Comparison of ENCODE assay signal across 9 mouse cellular contexts in genomic region chr1:57423696-57424095, GRCm38 (mm10). TPM values are rescaled to one million over a fixed set of nuclear protein-coding genes. Genes with fewer than 3 reads are reported as not detected.
DNase-seq lines count a peak whose midpoint lies in the region; ATAC-seq and TF ChIP-seq lines count a peak whose summit lies in the region.
"Had no signal": no experiment of that assay in that cellular context is flagged by ENCODE, and none has a peak within 500 bp of the region (broad histone marks: within the 10 kb centered on the region; RNA-seq: fewer than 3 reads in every experiment).

No protein-coding gene starts in this region.

- 0 out of 2 replicates have a peak, but pooled peaks have one; percentile 41 for ATAC-seq in lung, postnatal 0 days
- ATAC-seq in inflammation-experienced regulatory T-cells, adult 6 months = no peak

- no peaks in the 10 kb centered on the region for H3K36me3 ChIP-seq in lung, postnatal 0 days (ENCODE audit: insufficient read depth, low read length)

- peak; percentile 78 for TF ChIP-seq CTCF in lung, postnatal 0 days (IDR thresholded peaks at IDR 0.05)
- TF ChIP-seq CTCF in cortical plate, adult 2 months (IDR thresholded peaks at IDR 0.05; ENCODE audit: extremely low read depth, insufficient read depth, low read length) = peak; percentile 75

- intact Hi-C loops in heart, postnatal 10 days (cut with DNase I) = loop anchor here (2.0 to 5.0 kb wide), 3 partner anchors 607 to 849 kb away; no protein-coding TSS in a partner anchor
- intact Hi-C loops in heart, postnatal 36 days (cut with DNase I) = loop anchor here (5.0 kb wide), 1 partner anchor 874 kb away; no protein-coding TSS in a partner anchor

- H3K4me3 ChIP-seq in lung, postnatal 0 days (ENCODE audit: low read depth, low read length) = no peak overlapping the region
- H3K4me3 ChIP-seq in cortical plate, adult 2 months (ENCODE audit: insufficient read depth, low read length) = no peak overlapping the region

- no peak overlapping the region for H3K4me2 ChIP-seq in lung, postnatal 0 days (replicated peaks; ENCODE audit: low read depth, low read length)

- no peak overlapping the region for H3K9ac ChIP-seq in lung, postnatal 0 days (replicated peaks; ENCODE audit: low read depth)

- DNase-seq in heart, postnatal 10 days = peak; percentile 39 to 42
- no peak for DNase-seq in heart, postnatal 36 days
- peak; percentile 77 for DNase-seq in lung, postnatal 0 days (ENCODE audit: low spot score)
- no peak for DNase-seq in lung, postnatal 25 days (ENCODE audit: low spot score)
- peak; percentile 73 for DNase-seq in retina, embryonic 14.5 days (ENCODE audit: low spot score)
- DNase-seq in layer of hippocampus, adult 9-11 months = no peak
- DNase-seq: adrenal gland, adult 8-10 months had no signal

- no peak for TF ChIP-seq EP300 in lung, postnatal 0 days (IDR thresholded peaks at IDR 0.05)

- H3K27ac ChIP-seq in lung, postnatal 0 days (ENCODE audit: low read length) = no peak overlapping the region
- no peak overlapping the region for H3K27ac ChIP-seq in cortical plate, adult 2 months (ENCODE audit: insufficient read depth, low read length)

- H3K27me3 ChIP-seq in lung, postnatal 0 days (replicated peaks; ENCODE audit: insufficient read depth, low read length) = no peaks in the 10 kb centered on the region

- H3K4me1 ChIP-seq in lung, postnatal 0 days (ENCODE audit: insufficient read depth, low read depth, low read length) = no peaks in the 10 kb centered on the region
- no peaks in the 10 kb centered on the region for H3K4me1 ChIP-seq in cortical plate, adult 2 months (ENCODE audit: control insufficient read depth, insufficient read depth, low read length)

- WGBS in lung, postnatal 0 days = 0% methylated on average over 1 of the region's 1 CpGs

- H3K9me3 ChIP-seq in lung, postnatal 0 days (ENCODE audit: low read length) = no peaks in the 10 kb centered on the region

- TF ChIP-seq POLR2A in cortical plate, adult 2 months (IDR thresholded peaks at IDR 0.05; ENCODE audit: extremely low read depth, insufficient read depth, low read length) = no peak

RNA-seq across cellular contexts. Expression of gene Tyw5, which starts 16.8 kb away (rescaled TPM):
- 10 to 100 TPM in 1 of 2 experiments, 1 to 10 TPM in 1; 8.1 to 11.8 TPM for total RNA-seq in heart, postnatal 10 days (2021)
- 1 to 10 TPM; 4.7 to 5.5 TPM for total RNA-seq in heart, postnatal 36 days (2021)
- polyA plus RNA-seq in lung, postnatal 0 days (2015; fragmentation: Nextera tagmentation; extraction: Ambion mirVana) = 20.5 and 26.9 TPM in 2 replicates
- 31.1 and 33.5 TPM in 2 replicates for polyA plus RNA-seq in cortical plate, adult 2 months (2012; rRNA removed)
- polyA plus RNA-seq in inflammation-experienced regulatory T-cells, adult 6 months (2017; shearing (Covaris generic)) = 10 to 100 TPM; 21.2 to 28.2 (median 22.6) TPM

RNA-seq across cellular contexts. Expression of gene Maip1, which starts 17.6 kb away (rescaled TPM):
- 10 to 100 TPM; 11.7 to 11.9 TPM for total RNA-seq in heart, postnatal 10 days (2021)
- total RNA-seq in heart, postnatal 36 days (2021) = 10 to 100 TPM; 11.9 to 12.0 TPM
- 10.9 and 11.9 TPM in 2 replicates for polyA plus RNA-seq in lung, postnatal 0 days (2015; fragmentation: Nextera tagmentation; extraction: Ambion mirVana)
- polyA plus RNA-seq in cortical plate, adult 2 months (2012; rRNA removed) = 10.2 and 10.6 TPM in 2 replicates
- polyA plus RNA-seq in inflammation-experienced regulatory T-cells, adult 6 months (2017; shearing (Covaris generic)) = 1 to 10 TPM; 7.9 to 8.7 (median 8.4) TPM

RNA-seq across cellular contexts. Expression of gene 1700066M21Rik, which starts 46.3 kb away (rescaled TPM):
- total RNA-seq in heart, postnatal 10 days (2021) = 1 to 10 TPM; 3.1 to 4.7 TPM
- total RNA-seq in heart, postnatal 36 days (2021) = 1 to 10 TPM; 2.5 to 2.6 TPM
- polyA plus RNA-seq in lung, postnatal 0 days (2015; fragmentation: Nextera tagmentation; extraction: Ambion mirVana) = 5.3 and 6.3 TPM in 2 replicates
- polyA plus RNA-seq in cortical plate, adult 2 months (2012; rRNA removed) = 18.7 and 19.9 TPM in 2 replicates
- polyA plus RNA-seq in inflammation-experienced regulatory T-cells, adult 6 months (2017; shearing (Covaris generic)) = 1 to 10 TPM; 2.0 to 6.0 (median 3.3) TPM

Comparison
In these comparisons a context has a peak if more than half of its experiments do, and no peak if none do; other contexts are left out.
1. DNase-seq: peak in heart, postnatal 10 days (2 of 2), lung, postnatal 0 days (single experiment) and retina, embryonic 14.5 days (single experiment); none in heart, postnatal 36 days (0 of 2), lung, postnatal 25 days (single experiment) and layer of hippocampus, adult 9-11 months (single experiment).